Mouse (Mus musculus) C2C12 (cell line): ENCODE measurements around the gene Kctd10. TPM values are rescaled to one million over a fixed set of nuclear protein-coding genes. Genes with fewer than 3 reads are reported as not detected.

Experiments
- H3K27me3 ChIP-seq: one replicate; pipeline ENCODE4 v1.6.1; 2011; ENCODE audit not compliant: control insufficient read depth, insufficient read depth, insufficient read length
- H3K36me3 ChIP-seq: one replicate; pipeline ENCODE4 v1.6.1; 2011; ENCODE audit not compliant: control insufficient read depth, insufficient read depth
- H3K4me3 ChIP-seq: one replicate; pipeline ENCODE4 v1.5.1; 2011; ENCODE audit warnings: mild to moderate bottlenecking, control low read depth; ENCODE audit not compliant: poor library complexity, insufficient read depth, severe bottlenecking
- H3K79me2 ChIP-seq: one replicate; pipeline ENCODE4 v1.6.1; 2011; ENCODE audit not compliant: control insufficient read depth, insufficient read depth
- H3K79me3 ChIP-seq: one replicate; pipeline ENCODE4 v1.6.1; 2011; ENCODE audit warnings: low read depth, control low read depth
- H3ac ChIP-seq: one replicate; pipeline ENCODE3; 2011; ENCODE audit warnings: low read depth; ENCODE audit not compliant: control insufficient read depth, insufficient read length
- CEBPB ChIP-seq: IDR thresholded peaks from one replicate; pipeline ENCODE4 v1.6.1; 2011; ENCODE audit warnings: low read depth, mild to moderate bottlenecking, control low read depth, moderate library complexity
- CTCF ChIP-seq: IDR thresholded peaks from one replicate; pipeline ENCODE4 v1.5.1; 2011; ENCODE audit not compliant: control insufficient read depth, insufficient read depth, insufficient read length
- FOSL1 ChIP-seq: IDR thresholded peaks from one replicate; pipeline ENCODE4 v1.8.0; 2011; ENCODE audit warnings: mild to moderate bottlenecking, low read length; ENCODE audit not compliant: poor library complexity, insufficient read depth, severe bottlenecking
- MAX ChIP-seq: IDR thresholded peaks from one replicate; pipeline ENCODE4 v1.6.1; 2011; ENCODE audit warnings: mild to moderate bottlenecking, control low read depth
- MYOD1 ChIP-seq: IDR thresholded peaks from one replicate; pipeline ENCODE4 v1.6.1; 2011; ENCODE audit warnings: low read depth; ENCODE audit not compliant: control insufficient read depth, insufficient read length
- MYOG ChIP-seq: IDR thresholded peaks from one replicate; pipeline ENCODE4 v1.6.1; 2011; ENCODE audit not compliant: control insufficient read depth, insufficient read length; ENCODE audit errors: extremely low read depth
- USF1 ChIP-seq: IDR thresholded peaks from one replicate; pipeline ENCODE4 v1.6.1; 2011; ENCODE audit warnings: low read depth, mild to moderate bottlenecking, control low read depth, moderate library complexity
- microRNA-seq: library from miRNA; unstranded; fragments of <30 nt; microRNA quantifications from one replicate; pipeline ENCODE4, GENCODE M21; 2019; ENCODE audit warnings: borderline microRNAs expressed
- polyA plus RNA-seq: library from polyadenylated mRNA; unstranded; fragments of >200 nt; fragmentation: generic; extraction: Trizol; gene quantifications from one replicate; pipeline ENCODE4 v1.2.1, GENCODE M21; 2012; ENCODE audit warnings: missing spikeins

Gene Kctd10
- polyA plus RNA-seq, 1 experiment = 243 TPM

- Histone ChIP-seq H3K36me3 (no peaks in the 10 kb centered on the region), H3K79me3 (no peaks in the 10 kb centered on the region), H3K79me2 (no peaks in the 10 kb centered on the region), H3K27me3 (peaks cover 64% of the 10 kb centered on the region), H3K4me3 (no peak overlapping the region), H3ac (no peak overlapping the region)
- TF ChIP-seq MAX = no peak
- TF ChIP-seq USF1 = no peak
- TF ChIP-seq MYOG = no peak
- TF ChIP-seq FOSL1 = no peak
- no peak for TF ChIP-seq MYOD1
- no peak for TF ChIP-seq CEBPB
- TF ChIP-seq CTCF = no peak
Measured at GRCm38 (mm10) chr5:114323791-114324507, 56.4 kb downstream of the Kctd10 start.

- H3K4me3 ChIP-seq = no peak overlapping the region
Measured at GRCm38 (mm10) chr5:114323105-114323790, 57.1 kb downstream of the Kctd10 start.

More at GRCm38 (mm10) chr5:114323105-114323790, 57.1 kb downstream of the Kctd10 start:
- no peaks in the 10 kb centered on the region for H3K79me2 ChIP-seq
- H3K79me3 ChIP-seq = no peaks in the 10 kb centered on the region
- TF ChIP-seq MYOG (no peak), MAX (no peak), CTCF (no peak), CEBPB (no peak), FOSL1 (no peak), MYOD1 (no peak), USF1 (no peak)
- H3ac ChIP-seq = no peak overlapping the region
- H3K36me3 ChIP-seq = no peaks in the 10 kb centered on the region
- H3K27me3 ChIP-seq = peaks cover 63% of the 10 kb centered on the region

Small RNAs within 50 kb of the gene (microRNA-seq; reads per million reads assigned to microRNA genes)
- gene Mir7027 = not detected

Other genes starting within 250 kb of the Kctd10 start
- gene Acacb, start 234.0 kb downstream of the Kctd10 start, polyA plus RNA-seq = 0.26 TPM
- not detected for gene Foxn4, start 106.7 kb downstream of the Kctd10 start, polyA plus RNA-seq
- gene Myo1h, start 91.3 kb downstream of the Kctd10 start, polyA plus RNA-seq = 2.2 TPM
- 42.1 TPM for gene Ube3b, start 99 bp upstream of the Kctd10 start, polyA plus RNA-seq
- gene Mmab, start 63.6 kb upstream of the Kctd10 start, polyA plus RNA-seq = 9.4 TPM
- 46.0 TPM for gene Mvk, start 63.8 kb upstream of the Kctd10 start, polyA plus RNA-seq
- gene Fam222a, start 187.5 kb upstream of the Kctd10 start, polyA plus RNA-seq = 0.06 TPM